In genomic region chr6:30635361-30635862, GRCm38 (mm10) we compare ENCODE assay signal across 14 mouse cellular contexts. TPM values are rescaled to one million over a fixed set of nuclear protein-coding genes. Genes with fewer than 3 reads are reported as not detected.
DNase-seq lines count a peak whose midpoint lies in the region; ATAC-seq and TF ChIP-seq lines count a peak whose summit lies in the region.
"Had no signal": no experiment of that assay in that cellular context is flagged by ENCODE, and none has a peak within 500 bp of the region (broad histone marks: within the 10 kb centered on the region; RNA-seq: fewer than 3 reads in every experiment).

No protein-coding gene starts in this region.

- no peaks in the 10 kb centered on the region for H3K9me3 ChIP-seq in heart, embryonic 12.5 days (replicated peaks)
- no peaks in the 10 kb centered on the region for H3K9me3 ChIP-seq in lung, embryonic 15.5 days
- H3K9me3 ChIP-seq in limb, embryonic 14.5 days (ENCODE audit: control insufficient read depth, low read length) = no peaks in the 10 kb centered on the region
- H3K9me3 ChIP-seq: forebrain, embryonic 15.5 days had no signal

- H3K4me3 ChIP-seq in heart, embryonic 12.5 days = no peak overlapping the region
- H3K4me3 ChIP-seq in lung, embryonic 15.5 days = no peak overlapping the region
- no peak overlapping the region for H3K4me3 ChIP-seq in lung, adult 2 months (replicated peaks; ENCODE audit: extremely low read depth, low read depth, low read length)
- H3K4me3 ChIP-seq in limb, embryonic 14.5 days (replicated peaks; ENCODE audit: low read length) = no peak overlapping the region
- H3K4me3 ChIP-seq: forebrain, embryonic 15.5 days had no signal

- no peak overlapping the region for H3K4me2 ChIP-seq in heart, embryonic 12.5 days
- H3K4me2 ChIP-seq in lung, embryonic 15.5 days = 0 out of 2 replicates have a peak overlapping the region, but pooled peaks have one; percentile 1
- no peak overlapping the region; the same call in 1 of the 2 replicates for H3K4me2 ChIP-seq in limb, embryonic 14.5 days (replicated peaks; ENCODE audit: low read depth, low read length, severe bottlenecking)
- H3K4me2 ChIP-seq: forebrain, embryonic 15.5 days had no signal

- intact Hi-C loops in heart, postnatal 36 days (cut with DNase I) = no loop called here

- TF ChIP-seq POLR2A in lung, adult 2 months (IDR thresholded peaks at IDR 0.05; ENCODE audit: borderline replicate concordance, extremely low read depth, low read depth, low read length) = no peak
- no peak for TF ChIP-seq POLR2A in limb, embryonic 14.5 days (IDR thresholded peaks at IDR 0.05; ENCODE audit: borderline replicate concordance, extremely low read depth, insufficient read depth, insufficient read length)

- 31% methylated on average over 8 of the region's 8 CpGs for WGBS in heart, embryonic 12.5 days
- WGBS in lung, embryonic 15.5 days = 16% methylated on average over 8 of the region's 8 CpGs
- 40% methylated on average over 8 of the region's 8 CpGs for WGBS in lung, adult 2 months
- 14% methylated on average over 8 of the region's 8 CpGs for WGBS in limb, embryonic 14.5 days

- peak; percentile 23; the same call in 1 of the 2 replicates for ATAC-seq in heart, embryonic 12.5 days (ENCODE audit: insufficient number of reproducible peaks, low FRiP score)
- ATAC-seq in lung, embryonic 15.5 days (ENCODE audit: borderline replicate concordance, extremely low read depth, low FRiP score, low TSS enrichment) = peak; percentile 15; the same call in 1 of the 2 replicates
- 0 out of 2 replicates have a peak, but pooled peaks have one; percentile 9 for ATAC-seq in limb, embryonic 14.5 days (ENCODE audit: low FRiP score, low read depth)
- ATAC-seq: forebrain, embryonic 15.5 days had no signal

- peaks cover 32% of the 10 kb centered on the region for H3K4me1 ChIP-seq in heart, embryonic 12.5 days (replicated peaks)
- peaks cover 22% of the 10 kb centered on the region for H3K4me1 ChIP-seq in lung, embryonic 15.5 days
- no peaks in the 10 kb centered on the region for H3K4me1 ChIP-seq in lung, adult 2 months (ENCODE audit: control insufficient read depth, insufficient read depth, low read length)
- peaks cover 43% of the 10 kb centered on the region for H3K4me1 ChIP-seq in limb, embryonic 14.5 days (ENCODE audit: control insufficient read depth, insufficient read depth, low read length)

- no peak for TF ChIP-seq CTCF in lung, adult 2 months (IDR thresholded peaks at IDR 0.05; ENCODE audit: insufficient read depth, low read length)

- no peaks in the 10 kb centered on the region for H3K36me3 ChIP-seq in heart, embryonic 12.5 days
- H3K36me3 ChIP-seq in lung, embryonic 15.5 days = no peaks in the 10 kb centered on the region
- no peaks in the 10 kb centered on the region for H3K36me3 ChIP-seq in limb, embryonic 14.5 days (ENCODE audit: control insufficient read depth, insufficient read depth, low read length)
- H3K36me3 ChIP-seq: forebrain, embryonic 15.5 days had no signal

- DNase-seq in heart, postnatal 36 days = no peak
- no peak for DNase-seq in lung, adult 2 months
- DNase-seq in embryo, embryonic 9.5 days (ENCODE audit: extremely low spot score) = peak; percentile 49
- no peak for DNase-seq in limb, embryonic 14.5 days (ENCODE audit: low spot score)
- DNase-seq in yolk sac, embryonic 10.5 days (ENCODE audit: low spot score) = no peak
- DNase-seq in urinary bladder, postnatal 25 days (ENCODE audit: low spot score) = no peak
- DNase-seq: cerebellum, adult 8-10 months; kidney, postnatal 25 days had no signal

- H3K27me3 ChIP-seq in heart, embryonic 12.5 days (replicated peaks) = no peaks in the 10 kb centered on the region
- no peaks in the 10 kb centered on the region for H3K27me3 ChIP-seq in lung, embryonic 15.5 days
- H3K27me3 ChIP-seq in limb, embryonic 14.5 days (ENCODE audit: control insufficient read depth, insufficient read depth, low read length) = no peaks in the 10 kb centered on the region
- H3K27me3 ChIP-seq: forebrain, embryonic 15.5 days had no signal

- H3K9ac ChIP-seq in heart, embryonic 12.5 days = no peak overlapping the region; the same call in 1 of the 2 replicates
- H3K9ac ChIP-seq in lung, embryonic 15.5 days = 0 out of 2 replicates have a peak overlapping the region, but pooled peaks have one; percentile 17
- H3K9ac ChIP-seq in limb, embryonic 14.5 days (ENCODE audit: low read depth, low read length, severe bottlenecking) = peak overlapping the region; percentile 34; the same call in 1 of the 2 replicates
- H3K9ac ChIP-seq: forebrain, embryonic 15.5 days had no signal

- H3K27ac ChIP-seq in heart, embryonic 12.5 days (ENCODE audit: poor library complexity, severe bottlenecking) = peak overlapping the region; percentile 57
- peak overlapping the region; percentile 86 for H3K27ac ChIP-seq in lung, embryonic 15.5 days
- peak overlapping the region; percentile 95 for H3K27ac ChIP-seq in limb, embryonic 14.5 days (replicated peaks; ENCODE audit: low read depth, low read length)
- H3K27ac ChIP-seq: forebrain, embryonic 15.5 days had no signal

RNA-seq across cellular contexts. Expression of gene Cpa1, which starts 3.6 kb away (rescaled TPM):
- 1.8 and 2.0 TPM in 2 replicates for polyA plus RNA-seq in heart, embryonic 12.5 days (2016; fragmentation: Nextera tagmentation; extraction: Ambion mirVana)
- total RNA-seq in heart, postnatal 36 days (2021) = under 1 TPM in 1 of 2 experiments, not detected in 1; 0.27 TPM
- polyA plus RNA-seq in lung, embryonic 15.5 days (2015; fragmentation: Nextera tagmentation; extraction: Ambion mirVana) = 3.5 and 6.5 TPM in 2 replicates
- polyA plus RNA-seq in lung, adult 2 months (2012; rRNA removed) = 0.39 and 4.3 TPM in 2 replicates
- 1.4 and 2.8 TPM in 2 replicates for polyA plus RNA-seq in limb, embryonic 14.5 days (2012; rRNA removed)
- polyA plus RNA-seq in limb, embryonic 14.5 days (2014; fragmentation: Nextera tagmentation; extraction: Ambion mirVana) = 1.1 and 1.3 TPM in 2 replicates
- total RNA-seq: left cerebral cortex, postnatal 10 days; megakaryocyte-erythroid progenitor cell, adult 5-6 weeks had no signal

RNA-seq across cellular contexts. Expression of gene Cpa5, which starts 24.6 kb away (rescaled TPM):
- 1.1 and 1.9 TPM in 2 replicates for polyA plus RNA-seq in heart, embryonic 12.5 days (2016; fragmentation: Nextera tagmentation; extraction: Ambion mirVana)
- total RNA-seq in heart, postnatal 36 days (2021) = not detected
- 0.18 TPM in 1 of 2 replicates, not detected in the other for polyA plus RNA-seq in lung, embryonic 15.5 days (2015; fragmentation: Nextera tagmentation; extraction: Ambion mirVana)
- polyA plus RNA-seq in lung, adult 2 months (2012; rRNA removed) = not detected in 2 replicates
- 0.81 and 0.87 TPM in 2 replicates for polyA plus RNA-seq in limb, embryonic 14.5 days (2012; rRNA removed)
- polyA plus RNA-seq in limb, embryonic 14.5 days (2014; fragmentation: Nextera tagmentation; extraction: Ambion mirVana) = 0.57 and 0.99 TPM in 2 replicates
- total RNA-seq: adrenal gland, postnatal 4 days; left cerebral cortex, postnatal 10 days; megakaryocyte-erythroid progenitor cell, adult 5-6 weeks had no signal

RNA-seq across cellular contexts. Expression of gene Cep41, which starts 58.1 kb away (rescaled TPM):
- polyA plus RNA-seq in heart, embryonic 12.5 days (2016; fragmentation: Nextera tagmentation; extraction: Ambion mirVana) = 11.9 TPM in 2 replicates
- 1 to 10 TPM; 2.5 to 2.7 TPM for total RNA-seq in heart, postnatal 36 days (2021)
- polyA plus RNA-seq in lung, embryonic 15.5 days (2015; fragmentation: Nextera tagmentation; extraction: Ambion mirVana) = 12.1 and 13.0 TPM in 2 replicates
- polyA plus RNA-seq in lung, adult 2 months (2012; rRNA removed) = 3.7 and 4.6 TPM in 2 replicates
- 44.3 and 48.5 TPM in 2 replicates for polyA plus RNA-seq in limb, embryonic 14.5 days (2012; rRNA removed)
- polyA plus RNA-seq in limb, embryonic 14.5 days (2014; fragmentation: Nextera tagmentation; extraction: Ambion mirVana) = 41.1 and 50.9 TPM in 2 replicates
